Mouse (Mus musculus) gastrocnemius, postnatal 25 days (tissue): Measurements from ENCODE around the gene Krtap5-1. TPM values are rescaled to one million over a fixed set of nuclear protein-coding genes. Genes with fewer than 3 reads are reported as not detected.
A peak's percentile ranks its signal among the peaks of the same experiment; 100 is the strongest.
"Not testable (repeated sequence)": the region's sequence is repeated elsewhere in the genome, so short reads cannot be mapped to it uniquely, and the experiment has no call there.

ENCODE experiments used
- DNase-seq: peaks from one replicate; pipeline ENCODE4 v3.0.0; 2022
- long read RNA-seq, 2 experiments: library from polyadenylated mRNA; stranded (forward); transcript quantifications; one replicate each; pipeline ENCODE4 v2.0.0; 2021
- total RNA-seq, 2 experiments: library from RNA; stranded (reverse); gene quantifications; 1 replicate in 1 of 2; 2 replicates in 1 of 2; pipeline ENCODE4 v1.2.3; 2021

The Krtap5-1 gene
- total RNA-seq = not detected
- long read RNA-seq, experiment 1 = 0 reads
- long read RNA-seq, experiment 2 = 0 reads

GRCm38 (mm10) chr7:142297018-142297417 is at the start of gene Krtap5-1:
TSS of gene Krtap5-1 (minus strand) at chr7:142297118.
- not testable (repeated sequence) for DNase-seq

- DNase-seq = no peak
Observed at GRCm38 (mm10) chr7:142342247-142342640, 45.3 kb upstream of the Krtap5-1 start.

GRCm38 (mm10) chr7:142341564-142342246 is 44.8 kb upstream of the Krtap5-1 start:
- no peak for DNase-seq

- DNase-seq = no peak
Observed at GRCm38 (mm10) chr7:142340269-142340970, 43.5 kb upstream of the Krtap5-1 start.

- no peak for DNase-seq
Observed at GRCm38 (mm10) chr7:142335151-142335550, 38.2 kb upstream of the Krtap5-1 start.

- DNase-seq = peak; percentile 64
Observed at GRCm38 (mm10) chr7:142334246-142334645, 37.3 kb upstream of the Krtap5-1 start.

- not testable (repeated sequence) for DNase-seq
Observed at GRCm38 (mm10) chr7:142332741-142333140, 35.8 kb upstream of the Krtap5-1 start.

GRCm38 (mm10) chr7:142331281-142331680 is 34.4 kb upstream of the Krtap5-1 start:
- no peak for DNase-seq

- peak; percentile 34 for DNase-seq
Observed at GRCm38 (mm10) chr7:142330271-142330724, 33.4 kb upstream of the Krtap5-1 start.

GRCm38 (mm10) chr7:142328507-142328906 is 31.6 kb upstream of the Krtap5-1 start:
- DNase-seq = no peak

- no peak for DNase-seq
Observed at GRCm38 (mm10) chr7:142326714-142327445, 30.0 kb upstream of the Krtap5-1 start.

GRCm38 (mm10) chr7:142323396-142324117 is 26.6 kb upstream of the Krtap5-1 start:
- no peak for DNase-seq

- no peak for DNase-seq
Observed at GRCm38 (mm10) chr7:142322641-142323040, 25.7 kb upstream of the Krtap5-1 start.

- DNase-seq = not testable (repeated sequence)
Observed at GRCm38 (mm10) chr7:142321637-142322306, 24.9 kb upstream of the Krtap5-1 start.

- DNase-seq = no peak
Observed at GRCm38 (mm10) chr7:142320906-142321305, 24.0 kb upstream of the Krtap5-1 start.

GRCm38 (mm10) chr7:142319124-142319523 is 22.2 kb upstream of the Krtap5-1 start:
- DNase-seq = no peak

- DNase-seq = no peak
Observed at GRCm38 (mm10) chr7:142317216-142317615, 20.3 kb upstream of the Krtap5-1 start.

GRCm38 (mm10) chr7:142316558-142316957 is 19.6 kb upstream of the Krtap5-1 start:
- no peak for DNase-seq

GRCm38 (mm10) chr7:142314600-142315285 is 17.8 kb upstream of the Krtap5-1 start:
- no peak for DNase-seq

GRCm38 (mm10) chr7:142303929-142304328 is 7.0 kb upstream of the Krtap5-1 start:
- not testable (repeated sequence) for DNase-seq

GRCm38 (mm10) chr7:142303249-142303648 is 6.3 kb upstream of the Krtap5-1 start, which contains the start of gene Krtap5-4:
TSS of gene Krtap5-4 (plus strand) at chr7:142303549.
- DNase-seq = no peak
